Mouse (Mus musculus): ENCODE data around the gene Slc13a5.

Slc13a5 gene

GRCm38 (mm10) chr11:72205256-72205655 lies 61.8 kb downstream of the Slc13a5 start:
- DNase-seq (ENCODE audit: low spot score) = no peak

GRCm38 (mm10) chr11:72203440-72203839 lies 63.6 kb downstream of the Slc13a5 start:
- no peak for DNase-seq (ENCODE audit: low spot score)

DNA sequence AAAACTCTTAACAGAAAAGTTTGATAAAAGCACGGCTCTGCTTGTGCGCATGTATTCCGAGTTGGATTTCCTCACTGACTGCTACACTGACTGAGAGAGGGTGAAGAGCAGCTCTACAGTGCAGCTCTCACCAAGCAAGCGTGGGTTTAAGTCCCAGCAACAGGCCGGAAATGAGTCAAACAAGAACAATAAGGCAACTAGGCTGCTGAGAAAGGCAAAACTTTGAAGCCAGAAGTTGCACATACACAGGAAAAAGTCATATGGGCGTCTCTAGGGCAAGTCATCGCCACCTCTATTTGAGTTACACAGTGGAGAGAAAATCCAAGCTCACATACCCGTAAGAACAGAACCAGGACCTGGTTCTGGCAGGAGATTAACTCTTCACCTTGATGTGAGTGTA lies 70.5 kb downstream of the Slc13a5 start:
- DNase-seq (ENCODE audit: low spot score) = no peak

GRCm38 (mm10) chr11:72194259-72194658 lies 72.8 kb downstream of the Slc13a5 start:
- no peak for DNase-seq (ENCODE audit: low spot score)
